Mouse (Mus musculus): ENCODE data around the gene Cacna2d1. TPM values are rescaled to one million over a fixed set of nuclear protein-coding genes. Genes with fewer than 3 reads are reported as not detected.

The Cacna2d1 gene
- polyA plus RNA-seq, 1 experiment from 2014 or later = 0.25 TPM

DNA sequence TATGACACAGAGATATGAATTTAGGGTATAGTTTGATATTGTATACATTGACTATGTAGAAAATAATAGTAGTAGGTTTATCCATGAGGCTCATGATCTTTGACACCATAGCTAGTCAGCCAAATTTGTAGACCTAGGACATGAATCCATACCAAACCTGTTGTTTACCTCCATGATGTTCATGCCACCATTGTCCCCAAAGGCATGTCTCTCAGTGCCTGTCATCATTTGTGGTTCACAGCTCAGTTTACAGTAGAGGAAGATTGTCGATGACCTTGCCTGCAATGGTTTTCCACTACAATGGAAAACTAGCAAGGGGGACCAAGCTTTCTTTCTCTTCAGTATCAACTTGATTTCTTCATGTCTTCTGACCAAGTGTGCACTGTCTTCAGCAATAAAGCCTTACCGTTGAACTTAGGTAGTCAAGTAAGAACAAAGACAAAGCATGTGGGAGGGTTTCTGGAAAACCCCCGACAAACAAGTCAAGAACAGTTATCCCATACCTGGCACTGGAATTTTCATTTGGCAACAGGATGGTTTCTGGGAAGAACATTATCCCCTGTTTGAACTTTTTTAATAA, 441.9 kb downstream of the Cacna2d1 start:
- Histone ChIP-seq H3K27me3 (ENCODE audit: insufficient read depth, low read length) (no peaks in the 10 kb centered on the region), H3K9ac (replicated peaks) (no peak overlapping the region), H3K36me3 (replicated peaks; ENCODE audit: insufficient read depth, low read length) (no peaks in the 10 kb centered on the region), H3K9me3 (ENCODE audit: low read length) (no peaks in the 10 kb centered on the region), H3K4me2 (ENCODE audit: low read depth, low read length) (no peak overlapping the region), H3K27ac (ENCODE audit: low read depth) (no peak overlapping the region), H3K4me3 (ENCODE audit: low read depth, low read length) (no peak overlapping the region), H3K4me1 (ENCODE audit: insufficient read depth) (no peaks in the 10 kb centered on the region)
- DNase-seq (no peak), ATAC-seq (peak; percentile 21; the same call in 1 of the 2 replicates)
- TF ChIP-seq EP300 (IDR thresholded peaks at IDR 0.05; ENCODE audit: low read depth) (no peak), CTCF (IDR thresholded peaks at IDR 0.05; ENCODE audit: low read depth) (no peak)
- WGBS (ENCODE audit: insufficient replicate concordance) = 71% methylated on average over 3 of the region's 3 CpGs

DNA sequence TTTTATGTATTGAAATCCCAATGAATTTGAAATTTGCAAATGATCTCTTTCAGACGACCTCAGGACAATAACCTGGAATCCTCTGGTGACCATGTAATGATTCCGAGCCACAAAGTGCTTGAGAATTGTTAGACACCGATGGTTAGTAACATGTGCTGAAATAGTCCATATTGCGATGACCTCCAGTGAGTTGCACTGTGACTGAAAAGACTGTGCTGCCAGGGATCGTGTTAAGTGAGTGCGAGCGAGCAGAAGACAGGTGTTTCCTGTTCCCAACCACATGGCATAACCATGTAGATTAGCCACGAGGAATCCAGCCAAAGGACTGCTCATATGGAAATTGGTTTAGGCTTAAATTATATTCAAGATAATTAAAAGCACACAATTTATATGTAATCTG, 475.5 kb downstream of the Cacna2d1 start:
- DNase-seq = no peak

GRCm38 (mm10) chr5:16414693-16415092, 480.2 kb downstream of the Cacna2d1 start:
- no peak overlapping the region for H3K4me3 ChIP-seq (ENCODE audit: low read depth, low read length)

More for the DNA sequence above, 475.5 kb downstream of the Cacna2d1 start:
- Histone ChIP-seq H3K36me3 (replicated peaks; ENCODE audit: insufficient read depth, low read length) (no peaks in the 10 kb centered on the region), H3K27me3 (ENCODE audit: insufficient read depth, low read length) (no peaks in the 10 kb centered on the region), H3K9ac (replicated peaks) (no peak overlapping the region), H3K4me2 (ENCODE audit: low read depth, low read length) (no peak overlapping the region), H3K4me3 (ENCODE audit: low read depth, low read length) (no peak overlapping the region), H3K27ac (ENCODE audit: low read depth) (no peak overlapping the region), H3K9me3 (ENCODE audit: low read length) (no peaks in the 10 kb centered on the region), H3K4me1 (ENCODE audit: insufficient read depth) (no peaks in the 10 kb centered on the region)
- no peak for ATAC-seq
- TF ChIP-seq EP300 (IDR thresholded peaks at IDR 0.05; ENCODE audit: low read depth) = no peak
- 37% methylated on average over 8 of the region's 8 CpGs for WGBS (ENCODE audit: insufficient replicate concordance)

DNA sequence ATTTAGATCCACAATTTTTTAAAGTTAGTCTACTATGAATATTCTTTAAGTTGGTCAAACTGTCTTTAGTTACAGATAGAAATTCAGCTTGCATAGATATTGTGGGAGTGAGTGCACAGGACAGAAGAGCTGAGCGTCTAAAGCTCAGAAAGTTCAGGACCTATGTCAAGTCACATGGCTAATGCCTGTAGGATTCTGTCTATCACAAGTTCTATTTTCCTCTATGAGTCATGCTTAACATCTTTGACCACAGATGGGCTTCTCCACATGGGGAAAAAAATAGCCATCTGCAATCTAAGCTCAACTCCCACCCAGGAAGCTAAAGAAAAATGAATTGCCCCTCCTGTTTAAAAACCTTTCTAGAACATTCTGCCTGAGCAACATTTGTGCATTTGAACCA, 483.5 kb downstream of the Cacna2d1 start:
- 65% methylated on average over 1 of the region's 1 CpGs for WGBS (ENCODE audit: insufficient replicate concordance)
- H3K9ac ChIP-seq (replicated peaks) = no peak overlapping the region
- H3K36me3 ChIP-seq (replicated peaks; ENCODE audit: insufficient read depth, low read length) = no peaks in the 10 kb centered on the region
- ATAC-seq (no peak), DNase-seq (no peak)
- no peak overlapping the region for H3K4me3 ChIP-seq (ENCODE audit: low read depth, low read length)
- H3K9me3 ChIP-seq (ENCODE audit: low read length) = no peaks in the 10 kb centered on the region
- no peaks in the 10 kb centered on the region for H3K27me3 ChIP-seq (ENCODE audit: insufficient read depth, low read length)
- H3K4me1 ChIP-seq (ENCODE audit: insufficient read depth) = no peaks in the 10 kb centered on the region
- no peak overlapping the region for H3K4me2 ChIP-seq (ENCODE audit: low read depth, low read length)
- TF ChIP-seq EP300 (IDR thresholded peaks at IDR 0.05; ENCODE audit: low read depth) (no peak), CTCF (IDR thresholded peaks at IDR 0.05; ENCODE audit: low read depth) (no peak)
- no peak overlapping the region for H3K27ac ChIP-seq (ENCODE audit: low read depth)

More at GRCm38 (mm10) chr5:16414693-16415092, 480.2 kb downstream of the Cacna2d1 start:
- DNase-seq = no peak
- Histone ChIP-seq H3K4me2 (ENCODE audit: low read depth, low read length) (no peak overlapping the region), H3K9me3 (ENCODE audit: low read length) (no peaks in the 10 kb centered on the region), H3K4me1 (ENCODE audit: insufficient read depth) (no peaks in the 10 kb centered on the region), H3K27ac (ENCODE audit: low read depth) (no peak overlapping the region), H3K36me3 (replicated peaks; ENCODE audit: insufficient read depth, low read length) (no peaks in the 10 kb centered on the region), H3K27me3 (ENCODE audit: insufficient read depth, low read length) (no peaks in the 10 kb centered on the region), H3K9ac (replicated peaks) (no peak overlapping the region)
- TF ChIP-seq CTCF (IDR thresholded peaks at IDR 0.05; ENCODE audit: low read depth) = no peak
- no peak for TF ChIP-seq EP300 (IDR thresholded peaks at IDR 0.05; ENCODE audit: low read depth)
- ATAC-seq = no peak

DNA sequence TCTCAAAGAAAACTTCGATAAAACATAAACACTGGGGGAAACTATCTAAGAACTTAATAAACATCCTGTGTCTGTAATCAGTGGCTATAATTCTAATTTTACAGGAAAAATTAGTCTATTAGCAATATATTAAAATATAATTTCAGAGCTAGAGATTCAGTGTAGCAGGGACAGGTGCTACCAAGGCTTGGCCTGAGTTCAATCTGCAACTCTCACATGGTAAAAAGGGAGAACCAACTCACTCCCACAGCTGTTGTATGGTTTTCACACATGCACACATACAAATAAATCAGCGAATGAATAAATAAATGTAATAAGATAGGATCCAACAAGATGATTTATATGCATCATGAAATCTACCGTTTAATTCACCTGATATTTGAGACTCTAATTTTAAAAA, 484.0 kb downstream of the Cacna2d1 start:
- Histone ChIP-seq H3K4me2 (ENCODE audit: low read depth, low read length) (no peak overlapping the region), H3K4me3 (ENCODE audit: low read depth, low read length) (no peak overlapping the region), H3K9ac (replicated peaks) (no peak overlapping the region), H3K27ac (ENCODE audit: low read depth) (no peak overlapping the region), H3K27me3 (ENCODE audit: insufficient read depth, low read length) (no peaks in the 10 kb centered on the region), H3K4me1 (ENCODE audit: insufficient read depth) (no peaks in the 10 kb centered on the region), H3K9me3 (ENCODE audit: low read length) (no peaks in the 10 kb centered on the region), H3K36me3 (replicated peaks; ENCODE audit: insufficient read depth, low read length) (no peaks in the 10 kb centered on the region)
- DNase-seq = no peak
- WGBS (ENCODE audit: insufficient replicate concordance) = 74% methylated on average over 3 of the region's 3 CpGs
- TF ChIP-seq EP300 (IDR thresholded peaks at IDR 0.05; ENCODE audit: low read depth) (no peak), CTCF (IDR thresholded peaks at IDR 0.05; ENCODE audit: low read depth) (no peak)
- ATAC-seq = no peak

Other genes starting within 250 kb of the Cacna2d1 start
- gene Speer4c, start 220.4 kb upstream of the Cacna2d1 start, polyA plus RNA-seq (2015; fragmentation: Nextera tagmentation; extraction: Ambion mirVana) = not detected in 2 replicates